Mouse (Mus musculus) urinary bladder, adult 2 months (tissue): Measurements from ENCODE around the gene Foxp4. TPM values are rescaled to one million over a fixed set of nuclear protein-coding genes. Genes with fewer than 3 reads are reported as not detected.
A peak's percentile ranks its signal among the peaks of the same experiment; 100 is the strongest.

Experiments
- DNase-seq: peaks from one replicate; pipeline ENCODE4 v3.0.0; 2022; ENCODE audit warnings: low spot score
- polyA plus RNA-seq: library from polyadenylated mRNA; depleted of rRNA; stranded (reverse); fragments of >200 nt; gene quantifications from 2 replicates; pipeline ENCODE4 v1.2.3, GENCODE M21; 2012

The Foxp4 gene
- polyA plus RNA-seq, 1 experiment = 23.6 TPM

DNA sequence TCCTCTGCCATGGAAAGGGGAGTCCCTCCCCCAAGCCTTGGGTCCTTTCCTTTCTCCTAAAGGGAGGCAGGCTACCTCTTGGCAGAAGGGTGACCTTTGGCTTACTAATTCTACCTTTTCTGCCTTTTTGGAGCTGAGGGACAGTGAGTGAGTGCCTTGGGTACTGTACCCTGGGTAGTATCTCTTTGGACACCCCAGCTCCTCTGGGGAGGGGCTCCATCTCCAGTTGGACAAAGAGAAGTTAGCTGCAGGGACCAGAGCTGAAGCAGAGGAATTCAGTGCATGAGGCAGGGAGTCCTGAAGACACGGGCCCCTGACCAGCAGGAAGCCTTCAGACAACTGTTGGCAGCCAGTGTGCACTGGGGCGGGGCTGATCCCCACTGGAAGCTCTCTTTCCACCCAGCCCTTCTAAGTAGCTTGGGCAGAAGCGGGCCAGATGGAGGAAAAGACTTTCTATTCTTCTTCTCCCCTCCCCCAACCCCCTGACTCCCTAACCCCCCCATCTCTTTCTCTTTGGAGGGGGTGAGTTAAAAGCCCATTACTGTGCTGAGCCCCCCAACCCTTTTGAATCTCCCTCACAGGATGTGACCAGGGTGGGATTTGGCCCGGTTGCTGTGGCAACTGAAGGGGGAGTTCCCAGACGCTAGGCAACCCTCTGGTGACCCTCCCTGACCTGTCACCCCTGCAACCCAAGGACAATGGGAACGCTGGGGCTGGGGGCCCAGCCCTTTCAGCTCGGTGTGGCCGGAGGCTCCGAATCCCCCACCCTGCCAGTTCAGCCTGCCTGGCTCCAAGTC lies 26.3 kb downstream of the Foxp4 start:
- DNase-seq = no peak

DNA sequence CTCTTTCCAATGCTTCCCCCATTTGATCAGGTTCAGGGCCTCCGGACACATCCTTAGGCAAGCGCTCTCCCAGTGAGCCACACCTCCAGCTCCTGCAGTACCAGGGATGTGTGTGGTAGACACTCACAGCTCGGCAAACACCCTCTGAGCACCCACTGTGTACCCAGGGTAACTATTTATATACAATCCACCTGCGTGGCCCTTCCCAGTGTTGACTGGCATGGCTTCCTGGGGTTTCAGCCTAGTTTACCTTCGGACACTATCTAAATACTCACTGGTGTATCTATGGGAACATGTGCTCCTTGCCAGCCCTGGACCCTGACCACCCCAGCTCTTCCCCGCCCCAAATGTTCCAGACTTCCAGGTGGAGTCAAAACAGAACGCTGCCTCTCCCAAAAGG lies 34.7 kb downstream of the Foxp4 start:
- DNase-seq = no peak

DNA sequence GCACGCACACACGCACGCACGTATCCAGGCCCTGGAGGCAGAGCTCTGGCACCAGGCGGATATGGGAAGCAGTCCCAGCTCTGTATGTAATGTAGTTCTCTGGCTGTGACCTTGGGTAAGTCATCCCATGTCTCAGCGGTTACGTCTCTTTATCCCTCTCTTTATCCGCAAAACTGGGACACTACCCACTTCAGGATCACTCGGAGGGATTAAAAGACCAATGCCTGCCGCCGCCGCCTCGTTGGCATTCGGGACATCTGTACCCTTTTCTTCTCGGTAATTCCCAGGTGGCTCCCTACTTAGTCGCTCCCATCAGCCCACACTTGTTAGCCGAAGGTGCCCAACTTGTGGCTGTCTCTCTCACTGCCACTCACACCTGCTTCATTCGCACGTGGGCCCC lies 35.2 kb downstream of the Foxp4 start:
- DNase-seq = no peak

DNA sequence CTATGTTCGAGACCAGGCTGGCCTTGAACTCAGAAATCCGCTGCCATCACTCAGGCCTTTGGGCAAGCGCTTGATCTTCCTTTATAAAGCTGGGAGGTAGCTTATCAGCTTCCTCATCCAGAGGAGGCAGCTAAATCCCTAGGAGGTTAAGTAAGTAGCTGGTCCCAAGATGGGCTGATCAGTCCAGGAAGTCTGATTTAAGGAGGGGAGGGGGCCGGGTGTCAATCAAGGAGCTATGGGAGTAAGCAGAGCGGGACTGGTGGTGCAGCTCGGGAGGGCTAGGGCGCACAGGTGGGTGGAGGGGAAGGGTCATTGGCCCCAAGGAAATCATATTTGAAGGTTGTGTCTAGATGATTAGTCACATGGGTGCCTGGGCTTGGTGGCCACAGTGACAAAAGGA lies 35.8 kb downstream of the Foxp4 start:
- DNase-seq = no peak

DNA sequence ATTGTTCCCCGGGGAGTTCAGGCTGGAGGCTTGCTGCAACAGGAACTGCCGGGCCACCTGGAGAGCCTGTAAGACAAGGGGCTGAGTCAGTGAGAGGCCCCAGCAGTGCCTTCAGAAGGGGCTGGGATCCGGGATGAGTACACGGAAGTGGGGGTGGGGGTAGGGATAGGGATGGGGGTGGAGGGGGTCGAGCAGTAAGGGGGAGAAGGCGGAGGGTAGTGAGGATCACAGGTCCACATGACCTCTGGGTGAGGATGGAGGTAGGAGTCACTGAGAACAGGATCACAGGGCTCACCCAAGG lies 36.3 kb downstream of the Foxp4 start:
- no peak for DNase-seq

DNA sequence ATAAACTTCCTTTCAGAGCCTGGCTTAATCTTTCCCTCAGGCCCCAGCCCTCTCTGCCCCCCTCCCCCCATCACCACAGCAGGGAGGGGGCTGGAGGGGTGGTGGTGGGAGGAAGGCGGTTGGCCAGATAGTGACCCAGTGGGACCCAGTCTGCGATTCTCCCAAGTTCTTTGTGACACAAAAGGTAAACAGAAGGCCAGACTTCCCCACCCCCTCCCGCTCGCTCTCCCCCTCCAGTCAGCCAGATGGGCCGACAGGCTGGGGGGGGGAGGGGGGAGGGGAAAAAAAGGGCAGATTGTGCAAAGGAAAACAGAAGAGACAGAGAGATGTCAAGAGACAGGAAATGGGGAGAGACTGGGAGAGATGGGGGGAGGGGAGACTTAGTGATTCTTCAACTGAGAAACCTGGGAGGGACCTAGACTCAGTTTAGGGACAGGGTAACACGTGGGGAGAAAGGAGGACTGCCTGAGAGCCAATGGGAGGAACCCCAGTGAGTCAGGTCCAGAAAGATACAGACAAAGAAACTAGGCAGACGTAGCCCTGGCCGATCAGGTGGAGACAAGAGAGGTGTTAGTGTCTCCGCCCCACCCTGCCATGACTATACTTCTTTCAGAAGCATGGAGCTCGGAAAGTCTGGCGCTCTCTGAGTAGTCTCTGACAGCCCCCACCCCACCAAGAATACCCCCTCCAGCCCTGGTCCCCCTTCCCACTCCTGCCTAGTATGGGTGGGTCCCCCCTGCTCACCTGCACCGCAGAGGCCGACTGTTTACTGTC lies 36.9 kb downstream of the Foxp4 start:
- DNase-seq = no peak

DNA sequence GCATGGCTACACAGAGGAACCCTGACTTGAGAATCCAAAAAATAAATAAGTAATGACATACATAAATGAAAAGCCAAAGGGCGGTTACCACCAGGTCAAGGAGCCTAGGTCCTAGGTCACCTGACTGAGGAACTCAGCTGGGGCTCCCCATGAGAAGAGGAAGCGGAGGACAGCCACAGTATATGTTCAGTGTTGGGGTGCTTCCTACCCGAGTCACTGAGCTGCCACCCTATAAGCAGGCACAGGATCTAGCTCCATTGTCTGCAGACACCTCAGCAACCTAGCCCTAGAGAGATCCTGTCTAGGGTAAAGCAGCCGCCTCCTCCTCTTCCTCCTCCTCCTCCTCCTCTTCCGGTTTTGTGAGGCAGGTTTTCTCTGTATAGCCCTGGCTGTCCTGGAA lies 41.3 kb downstream of the Foxp4 start:
- DNase-seq = no peak

DNA sequence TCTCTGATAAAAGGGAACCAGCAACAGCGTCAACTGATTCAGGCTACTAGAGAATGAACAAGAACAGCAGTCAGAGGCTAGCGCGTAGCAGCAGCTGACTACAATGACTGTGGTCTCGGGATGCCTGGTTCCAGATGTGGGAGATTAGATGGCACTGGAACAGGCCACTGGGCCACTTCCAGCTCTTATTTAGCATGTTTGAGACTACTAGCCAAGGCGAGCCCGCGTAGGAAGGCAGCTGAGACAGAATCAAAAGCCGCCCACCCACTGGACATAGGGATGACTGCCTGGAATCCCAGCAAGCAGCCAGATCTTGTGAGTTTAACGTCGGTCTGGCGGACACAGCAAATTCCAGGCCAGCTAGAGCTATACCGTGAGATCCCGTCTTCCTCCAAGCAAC lies 43.1 kb downstream of the Foxp4 start:
- no peak for DNase-seq

DNA sequence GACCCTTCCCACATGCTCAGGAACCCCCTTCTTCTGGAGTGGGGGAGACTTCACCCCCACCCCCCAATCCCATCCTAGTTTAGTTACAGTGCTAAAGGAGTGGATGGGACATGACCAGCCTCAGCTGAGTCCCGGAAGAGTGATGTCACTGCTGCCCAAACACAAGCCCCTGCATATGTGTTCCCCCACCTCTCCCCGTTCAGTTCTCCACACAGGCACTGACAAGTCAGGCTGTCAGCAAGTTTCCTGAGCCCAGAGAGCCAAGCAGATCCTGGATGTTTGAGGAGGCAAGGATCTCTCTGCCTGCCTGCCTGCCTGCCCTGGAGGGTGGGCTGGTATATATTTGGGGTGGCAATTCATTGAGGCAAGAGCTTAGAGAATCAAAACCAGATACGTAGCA lies 45.2 kb downstream of the Foxp4 start:
- no peak for DNase-seq

DNA sequence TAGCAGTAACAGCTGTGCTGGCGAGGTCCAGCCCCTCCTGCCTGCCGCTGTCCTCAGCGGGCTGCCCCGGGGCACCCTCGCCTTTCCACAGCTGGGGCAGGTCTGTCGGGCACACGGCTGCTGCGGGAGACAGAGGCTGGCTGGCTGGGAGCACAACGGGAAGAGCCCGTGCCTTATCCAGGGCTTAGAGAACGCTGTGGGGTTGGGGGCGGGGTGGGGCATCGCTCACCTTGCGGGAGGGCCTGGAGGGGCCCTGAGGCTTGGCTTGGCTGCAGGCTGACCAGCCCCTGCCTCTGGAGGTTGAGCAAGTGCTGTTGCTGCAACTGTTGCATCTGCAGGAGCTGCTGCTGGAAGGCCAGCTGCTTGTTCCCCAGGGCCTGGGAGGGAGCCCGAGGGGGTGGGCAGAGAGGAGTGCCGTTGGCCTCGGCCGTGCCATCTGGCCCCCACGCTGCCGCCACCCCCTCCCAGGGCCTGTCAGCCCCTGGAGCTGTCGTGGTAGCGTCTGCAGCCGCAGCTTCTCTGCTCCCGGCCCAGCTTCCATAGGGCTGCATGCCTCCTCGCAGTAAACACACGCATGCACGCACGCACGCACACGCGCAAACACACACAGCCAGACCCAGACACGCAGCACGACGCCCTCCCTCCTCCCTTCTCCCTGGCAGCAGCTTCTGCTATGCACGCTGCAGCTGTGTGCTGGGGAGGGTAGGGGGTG lies 45.9 kb downstream of the Foxp4 start:
- DNase-seq = no peak

DNA sequence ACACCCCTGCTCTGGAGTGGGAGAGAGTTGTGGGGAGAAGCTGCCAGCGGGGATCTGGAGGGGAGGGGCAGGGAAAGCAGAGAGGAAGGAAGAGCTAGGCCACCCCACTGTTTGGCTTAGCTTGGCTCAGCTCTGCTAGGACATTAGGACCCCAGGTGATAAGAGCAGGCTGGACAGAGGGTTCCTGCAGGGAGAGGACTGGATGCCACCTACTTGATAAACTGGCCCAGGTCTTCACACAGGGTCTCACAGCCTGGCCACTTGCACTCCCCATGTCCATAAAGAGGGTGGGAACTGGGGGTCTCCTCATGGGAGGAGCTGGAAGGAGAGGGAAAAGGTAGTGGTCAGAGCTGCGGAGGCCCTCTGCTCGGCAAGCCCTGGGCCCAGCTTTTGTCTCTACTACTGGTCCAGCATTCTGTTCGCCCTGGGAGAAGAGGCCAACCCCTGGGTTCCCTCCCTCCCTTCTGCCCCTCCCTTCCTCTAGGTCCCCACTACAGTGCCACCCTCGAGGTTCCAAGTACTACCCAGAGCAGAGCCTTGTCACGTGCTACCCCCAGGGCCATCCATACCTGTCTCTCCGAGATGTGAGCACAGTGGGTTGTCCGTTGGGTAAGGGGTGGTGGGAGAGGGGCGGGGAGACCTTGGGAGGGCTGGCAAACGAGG lies 46.6 kb downstream of the Foxp4 start:
- DNase-seq = no peak

DNA sequence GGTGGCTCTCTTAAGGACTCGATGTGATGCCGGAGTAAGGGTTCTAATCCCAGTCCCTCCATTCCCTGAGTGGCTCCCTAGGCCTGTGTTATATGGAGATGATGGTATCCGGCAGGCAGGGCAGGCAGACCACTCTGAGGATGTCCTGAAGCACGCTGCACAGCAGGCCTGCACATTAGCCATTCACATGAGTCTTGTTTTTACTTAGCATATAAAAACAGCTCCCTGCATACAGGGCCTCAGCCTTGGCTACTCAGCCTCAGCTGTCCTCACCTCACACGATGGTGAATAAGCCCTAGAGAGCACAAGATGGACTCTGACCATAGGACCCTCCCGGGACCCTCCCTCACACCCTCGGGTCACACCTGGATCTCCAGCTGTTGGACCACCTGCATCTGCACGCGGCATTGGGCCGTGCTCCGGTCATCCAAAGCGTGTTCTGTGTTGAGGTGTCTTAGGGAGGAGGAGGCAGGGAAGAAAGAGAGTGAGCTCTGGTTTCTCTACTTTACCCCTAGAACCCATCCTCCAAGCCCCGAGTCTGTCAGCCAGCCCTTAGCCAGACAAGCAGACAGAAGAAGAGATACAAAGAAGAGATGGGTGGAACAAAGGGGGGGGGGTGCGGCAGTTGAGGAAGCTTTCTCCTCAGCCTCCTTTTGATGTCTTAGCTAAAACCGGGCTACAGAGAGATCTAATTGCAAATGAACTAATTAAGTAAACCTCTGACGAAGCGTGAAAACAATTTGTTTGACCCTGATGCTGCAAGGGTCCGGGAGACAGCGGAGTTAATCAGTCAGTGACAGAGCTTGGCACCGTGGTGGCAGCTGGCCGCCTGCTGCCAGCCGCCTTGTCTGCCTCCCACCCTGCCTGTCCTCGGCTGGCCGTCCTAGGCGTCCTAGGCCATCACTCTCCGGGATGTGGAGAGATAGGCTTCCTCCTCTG lies 47.4 kb downstream of the Foxp4 start:
- DNase-seq = no peak

DNA sequence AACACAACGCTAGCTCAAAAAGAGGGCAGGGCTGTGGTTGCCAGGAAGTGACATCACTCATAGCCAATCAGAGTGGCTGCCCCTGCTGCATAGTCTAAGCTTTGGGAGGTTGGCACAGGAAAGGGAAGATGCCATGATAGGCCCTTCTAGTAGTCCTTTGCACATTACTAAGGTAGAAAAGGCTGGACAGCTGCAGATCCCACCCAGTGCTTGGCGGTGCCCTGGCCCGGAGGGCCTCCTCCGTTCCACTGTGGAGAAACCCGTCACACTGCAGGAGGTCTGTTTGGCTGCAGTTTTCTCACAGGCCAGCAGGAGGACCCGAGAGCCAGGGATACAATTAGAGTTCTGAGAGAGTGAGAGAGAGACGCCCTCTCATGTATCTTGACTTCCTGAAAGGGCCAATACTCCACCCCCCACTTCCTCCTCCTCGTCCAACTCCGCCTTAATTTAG lies 51.1 kb downstream of the Foxp4 start:
- DNase-seq = peak; percentile 66

DNA sequence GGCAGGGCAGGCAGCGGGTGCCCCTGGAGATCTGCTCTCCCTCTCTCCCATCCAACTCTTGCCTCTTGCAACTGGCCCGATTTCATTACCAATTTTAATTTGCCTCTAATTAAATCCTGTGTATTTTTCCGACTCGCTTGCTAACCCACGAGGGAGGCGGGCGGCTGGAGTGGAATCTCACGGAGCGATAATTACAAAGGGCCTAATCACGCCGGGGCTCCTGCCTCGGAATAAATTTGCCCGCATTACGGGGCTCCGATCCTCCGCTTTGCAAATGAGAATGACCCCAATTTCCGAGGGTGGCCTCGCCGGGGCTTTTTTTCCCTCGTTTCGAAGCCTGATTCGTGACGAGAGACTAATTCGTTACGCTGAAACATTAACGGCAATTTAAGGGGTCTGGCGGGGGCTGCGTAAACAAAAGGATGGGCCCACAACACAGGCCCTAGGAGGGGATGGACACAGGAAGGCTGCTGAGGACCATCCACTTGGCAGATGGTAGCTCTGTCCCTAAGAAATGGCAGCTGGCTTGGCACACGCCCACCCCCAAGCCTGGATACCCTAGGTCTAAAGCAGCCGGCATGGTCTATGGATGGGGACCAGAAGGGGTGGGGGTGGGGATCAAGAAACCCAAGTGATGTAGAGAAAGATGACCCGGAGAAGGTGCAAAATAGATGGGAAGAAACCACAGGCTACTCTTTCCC lies 52.0 kb downstream of the Foxp4 start:
- no peak for DNase-seq

DNA sequence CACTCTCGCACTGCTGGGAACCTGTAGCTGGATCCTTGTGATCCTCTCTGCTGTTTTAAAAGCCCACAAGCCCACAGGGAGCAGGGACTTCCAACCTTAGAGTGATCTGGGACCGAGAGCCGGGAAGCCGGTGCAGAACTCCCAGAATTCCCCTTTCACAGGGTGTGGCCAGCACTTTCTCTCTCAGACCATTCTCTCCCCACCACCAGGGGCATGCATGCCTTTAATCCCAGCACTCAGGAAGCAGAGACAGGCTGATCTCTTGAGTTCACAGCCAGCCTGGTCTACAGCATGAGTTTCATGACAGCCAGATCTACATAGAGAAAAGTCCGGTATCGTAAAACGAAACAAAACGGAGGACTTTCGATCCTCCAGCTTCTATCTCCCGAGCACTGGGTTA lies 54.6 kb downstream of the Foxp4 start:
- no peak for DNase-seq

DNA sequence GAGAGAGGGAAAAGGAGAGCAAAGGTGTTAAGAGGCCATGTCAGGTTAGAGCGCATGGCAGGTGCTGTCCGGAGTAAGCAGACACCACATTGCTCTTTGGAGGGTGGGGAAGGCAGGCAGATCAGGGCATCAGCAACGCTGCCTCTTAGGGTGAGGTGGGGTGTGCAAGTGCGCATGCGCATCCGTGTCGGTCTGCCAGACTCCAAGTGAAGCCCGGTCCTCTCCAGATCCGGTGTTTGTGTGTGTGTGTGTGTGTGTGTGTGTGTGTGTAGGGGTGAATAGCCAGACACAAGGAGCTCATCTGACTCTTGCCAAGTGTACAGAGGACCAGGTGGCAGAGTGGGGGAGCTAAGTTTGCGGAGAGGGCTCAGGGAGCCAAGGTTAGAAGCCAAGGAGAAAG lies 58.4 kb downstream of the Foxp4 start:
- no peak for DNase-seq

DNA sequence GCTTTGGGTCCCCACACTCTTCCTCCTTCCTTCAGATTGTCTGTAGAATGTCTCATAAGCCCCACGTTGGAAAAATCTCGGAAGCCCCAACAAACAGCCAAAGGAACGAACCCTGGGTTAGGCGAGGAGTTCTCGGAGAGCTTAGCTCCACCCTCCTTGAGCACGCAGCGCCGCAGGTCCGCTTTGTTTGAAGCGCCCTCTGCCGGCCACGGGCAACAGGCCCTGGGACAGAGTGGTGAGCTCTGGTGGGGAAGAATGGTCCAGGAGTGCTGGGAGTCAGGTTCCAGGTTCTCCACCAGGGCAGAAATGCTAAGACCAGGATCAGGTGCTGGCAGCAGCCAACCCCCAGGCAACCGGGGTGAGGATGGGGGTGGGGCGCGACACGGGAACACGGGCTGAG lies 59.9 kb downstream of the Foxp4 start:
- peak; percentile 82 for DNase-seq

DNA sequence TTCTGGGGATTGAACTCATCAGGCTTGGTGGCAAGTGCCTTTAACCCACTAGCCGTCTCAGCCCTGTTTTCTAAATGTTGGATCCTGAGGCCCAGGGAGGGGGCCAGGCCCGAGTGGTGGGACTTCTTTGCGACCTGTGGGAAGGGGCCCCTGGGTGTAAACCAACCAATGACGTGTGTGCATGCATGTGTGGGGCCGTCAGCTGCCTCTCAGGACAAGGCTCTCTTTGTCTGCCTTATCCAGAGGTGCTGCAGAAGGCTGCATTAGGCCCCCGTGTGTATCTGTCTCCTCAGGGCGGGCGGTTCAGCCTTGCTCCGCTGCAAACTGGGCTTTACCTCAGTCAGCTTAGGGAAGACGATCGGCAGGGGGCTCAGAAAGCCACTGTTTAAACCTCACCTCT lies 61.0 kb downstream of the Foxp4 start:
- DNase-seq = no peak

DNA sequence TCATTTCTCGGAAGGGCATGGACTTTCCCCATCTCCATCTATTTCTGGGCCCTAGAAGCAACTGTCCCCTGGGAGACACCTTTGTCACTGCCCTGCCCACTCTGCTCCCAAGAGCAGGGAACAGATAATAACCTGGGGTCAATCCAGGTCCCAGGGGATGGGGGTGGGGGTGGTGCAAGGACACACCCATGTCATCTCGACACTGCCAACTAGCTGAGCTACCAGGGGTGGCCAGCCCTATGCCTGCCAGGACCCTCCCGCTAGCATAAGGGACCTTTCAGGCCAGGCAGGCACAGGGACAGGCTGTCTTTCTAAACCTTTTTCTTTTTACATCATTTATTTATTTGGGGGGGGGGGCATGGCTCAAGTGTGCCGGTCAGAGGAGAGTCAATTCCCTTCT lies 61.4 kb downstream of the Foxp4 start:
- DNase-seq = no peak

DNA sequence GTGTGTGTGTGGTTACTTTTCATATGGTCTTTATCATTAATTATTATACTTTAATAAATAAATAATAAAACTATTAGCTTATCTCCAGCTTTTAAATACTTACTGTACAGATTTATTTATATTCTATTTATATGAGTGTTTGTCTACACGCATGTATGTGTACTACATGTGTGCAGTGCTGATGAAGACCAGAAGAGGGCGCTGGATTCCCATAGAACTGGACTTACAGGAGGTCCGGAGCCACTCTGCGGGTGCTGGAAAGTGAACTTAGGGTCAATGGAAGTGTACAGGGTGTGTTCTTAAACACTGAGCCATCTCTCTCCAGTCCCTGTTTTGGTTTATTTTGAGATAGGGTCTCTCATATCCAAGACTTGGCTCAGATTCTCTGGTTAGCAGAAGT lies 68.9 kb downstream of the Foxp4 start:
- no peak for DNase-seq

DNA sequence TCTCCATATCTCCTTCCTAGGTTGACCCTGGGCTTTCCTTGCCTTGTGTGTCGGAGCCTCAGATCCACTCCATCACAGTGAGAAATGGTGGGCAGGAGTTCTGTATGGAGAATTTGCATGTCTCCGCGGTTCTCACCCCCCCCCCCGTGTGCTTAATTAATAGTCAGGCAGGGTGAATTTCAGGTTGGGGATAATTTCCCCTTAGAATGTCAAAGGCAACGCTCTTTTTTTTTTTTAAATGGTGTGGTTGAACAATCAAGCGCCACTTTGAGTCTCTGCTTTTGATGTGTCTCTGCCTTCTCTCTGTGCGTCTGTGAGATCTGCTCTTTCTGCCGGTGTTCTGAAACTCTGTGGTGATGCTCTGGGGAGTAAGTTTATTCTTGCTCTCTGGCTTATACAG lies 69.5 kb downstream of the Foxp4 start:
- no peak for DNase-seq
